Mouse (Mus musculus): ENCODE results near the gene Baiap2. TPM values are rescaled to one million over a fixed set of nuclear protein-coding genes. Genes with fewer than 3 reads are reported as not detected.

Baiap2 gene
- total RNA-seq, 2 experiments from 2014 or later: 1.8 to 2.6 TPM

DNA sequence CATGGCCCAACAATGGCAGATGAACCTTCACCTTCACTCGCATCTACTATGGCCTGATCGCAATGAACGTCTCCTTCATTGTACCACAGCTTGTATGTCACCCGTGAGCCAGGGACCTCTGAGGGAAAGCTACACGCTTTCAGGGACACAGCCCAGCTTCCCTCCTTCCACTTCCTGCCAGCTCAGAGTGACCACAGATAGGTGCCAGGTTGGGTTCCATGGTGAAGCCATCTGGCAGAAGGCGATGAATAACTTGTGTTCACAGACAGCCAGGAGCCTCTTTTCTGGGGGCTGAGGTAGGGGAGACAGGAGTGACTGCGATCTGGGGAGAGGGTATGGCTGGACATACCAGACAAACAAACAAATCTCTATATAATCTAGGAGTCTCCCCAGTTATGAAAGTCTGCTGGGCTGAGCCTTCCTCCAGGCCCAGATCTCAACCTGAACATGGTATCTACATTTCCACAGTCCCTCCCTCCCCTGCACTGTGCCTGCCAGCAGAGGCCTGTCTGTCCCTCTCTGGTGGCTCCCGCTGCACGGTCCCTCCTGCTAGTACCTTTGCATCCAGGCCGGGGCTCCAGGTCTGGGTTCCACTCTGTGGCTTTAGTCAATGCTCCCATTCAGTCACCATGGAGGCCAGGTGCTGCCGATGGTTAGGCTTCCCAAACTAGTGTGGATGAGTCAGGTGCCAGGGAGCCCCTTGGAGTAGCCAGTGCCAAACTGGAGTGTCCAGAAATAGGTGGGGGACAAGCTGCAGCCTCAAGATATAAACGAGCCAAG is 113.6 kb downstream of the Baiap2 start:
- no peak for DNase-seq
- intact Hi-C loops (cut with DNase I): no loop called here

Small RNA genes within 50 kb of the gene (microRNA-seq; reads per million reads assigned to microRNA genes)
- gene Mir3065 (0 reads per million in 2 experiments), gene Mir338 (0 reads per million in 2 experiments)

Other genes with a start within 250 kb of the Baiap2 start
- 10 to 100 TPM; 23.6 to 28.6 TPM for gene Chmp6, start 29.3 kb upstream of the Baiap2 start, total RNA-seq (2021)
- 1 to 10 TPM; 3.2 to 4.1 TPM for gene Aatk, start 104.4 kb downstream of the Baiap2 start, total RNA-seq (2021)
- gene Cep131, start 144.1 kb downstream of the Baiap2 start, total RNA-seq (2021): 1 to 10 TPM; 6.6 to 8.0 TPM
- gene Tepsin, start 156.0 kb downstream of the Baiap2 start, total RNA-seq (2021): 1 to 10 TPM; 4.2 to 5.6 TPM
- gene Ndufaf8, start 156.2 kb downstream of the Baiap2 start, total RNA-seq (2021): 10 to 100 TPM; 32.1 to 32.9 TPM
- 10 to 100 TPM; 43.0 to 43.4 TPM for gene Slc38a10, start 208.6 kb downstream of the Baiap2 start, total RNA-seq (2021)